Mouse (Mus musculus): ENCODE measurements around the gene Sco2. TPM values are rescaled to one million over a fixed set of nuclear protein-coding genes. Genes with fewer than 3 reads are reported as not detected.

The Sco2 gene
- total and polyA plus RNA-seq, 3 experiments: 34.6 to 58.9 TPM; not detected in 1

- H3K9me3 ChIP-seq (replicated peaks; ENCODE audit: insufficient read depth, low read length): no peaks in the 10 kb centered on the region
- no peaks in the 10 kb centered on the region for H3K27me3 ChIP-seq (ENCODE audit: control insufficient read depth in 1 of 2, insufficient read depth in 2 of 2, low read length in 2 of 2)
- no peak for TF ChIP-seq TAL1 (IDR thresholded peaks at IDR 0.05; ENCODE audit: low read length)
- no peak for TF ChIP-seq BHLHE40 (IDR thresholded peaks at IDR 0.05; ENCODE audit: borderline replicate concordance, low read depth, low read length)
- 0 out of 2 replicates have a peak, but pooled peaks have one; percentile 8 for TF ChIP-seq CHD1 (IDR thresholded peaks at IDR 0.05; ENCODE audit: low read depth, low read length)
- TF ChIP-seq CTCF (IDR thresholded peaks at IDR 0.05 in 2 of 3, conservative IDR thresholded peaks at IDR 0.05 in 1 of 3; ENCODE audit: control insufficient read depth in 1 of 3, insufficient read depth in 1 of 3, low read depth in 2 of 3, low read length in 3 of 3, poor library complexity in 1 of 3, severe bottlenecking in 1 of 3): no peak
- TF ChIP-seq EP300 (IDR thresholded peaks at IDR 0.05; ENCODE audit: low read depth in 1 of 2, low read length in 2 of 2): no peak
- TF ChIP-seq MAZ (IDR thresholded peaks at IDR 0.05; ENCODE audit: low read depth, low read length): peak; percentile 80; the same call in 1 of the 2 replicates
- TF ChIP-seq TCF12 (IDR thresholded peaks at IDR 0.05; ENCODE audit: low read depth, low read length): peak; percentile 62
- TF ChIP-seq MYC (IDR thresholded peaks at IDR 0.05; ENCODE audit: low read depth, low read length): no peak
- peak; percentile 90 for TF ChIP-seq HCFC1 (IDR thresholded peaks at IDR 0.05; ENCODE audit: low read depth, low read length)
- TF ChIP-seq USF1 (IDR thresholded peaks at IDR 0.05; ENCODE audit: low read depth, low read length): no peak
- TF ChIP-seq POLR2A (IDR thresholded peaks at IDR 0.05; ENCODE audit: control insufficient read depth in 1 of 2, insufficient read depth in 1 of 2, low read depth in 1 of 2, low read length in 2 of 2, poor library complexity in 1 of 2): peak; percentile 76 to 77
- no peak; the same call in none of the 2 replicates for TF ChIP-seq ETS1 (IDR thresholded peaks at IDR 0.05; ENCODE audit: low read depth, low read length)
- TF ChIP-seq E2F4 (IDR thresholded peaks at IDR 0.05; ENCODE audit: borderline replicate concordance, low read depth, low read length): peak; percentile 48; the same call in 1 of the 2 replicates
- TF ChIP-seq POLR2AphosphoS2 (IDR thresholded peaks at IDR 0.05; ENCODE audit: low read length): 0 out of 2 replicates have a peak, but pooled peaks have one; percentile 37
- peak; percentile 63; the same call in 1 of the 2 replicates for TF ChIP-seq KAT2A (conservative IDR thresholded peaks at IDR 0.05; ENCODE audit: low read depth, low read length)
- TF ChIP-seq NRF1 (IDR thresholded peaks at IDR 0.05; ENCODE audit: insufficient read depth, low read depth, low read length, poor library complexity, severe bottlenecking): no peak
- TF ChIP-seq GATA1 (IDR thresholded peaks at IDR 0.05; ENCODE audit: low read depth, low read length): no peak
- no peak for TF ChIP-seq MEF2A (IDR thresholded peaks at IDR 0.05; ENCODE audit: extremely low read depth, insufficient replicate concordance, low read depth, low read length, poor library complexity, severe bottlenecking)
- TF ChIP-seq USF2 (IDR thresholded peaks at IDR 0.05; ENCODE audit: borderline replicate concordance in 1 of 2, insufficient read depth in 1 of 2, low read depth in 1 of 2, low read length in 2 of 2): no peak
- no peak for TF ChIP-seq ZC3H11A (IDR thresholded peaks at IDR 0.05; ENCODE audit: low read depth, low read length)
- TF ChIP-seq ELF1 (IDR thresholded peaks at IDR 0.05; ENCODE audit: low read depth, low read length): peak; percentile 76
- TF ChIP-seq CHD2 (IDR thresholded peaks at IDR 0.05; ENCODE audit: low read length): no peak
- TF ChIP-seq RAD21 (IDR thresholded peaks at IDR 0.05; ENCODE audit: low read depth, low read length): no peak
- peak; percentile 68; the same call in 1 of the 2 replicates for TF ChIP-seq TBP (IDR thresholded peaks at IDR 0.05; ENCODE audit: low read depth, low read length)
- no peak for TF ChIP-seq MAFK (IDR thresholded peaks at IDR 0.05; ENCODE audit: borderline replicate concordance, low read depth, low read length)
- TF ChIP-seq NELFE (IDR thresholded peaks at IDR 0.05; ENCODE audit: low read depth, low read length): peak; percentile 73
- peak; percentile 19 for TF ChIP-seq ZMIZ1 (IDR thresholded peaks at IDR 0.05; ENCODE audit: low read depth, low read length)
- TF ChIP-seq GABPA (IDR thresholded peaks at IDR 0.05; ENCODE audit: low read depth, low read length): no peak
- TF ChIP-seq MAX (IDR thresholded peaks at IDR 0.05; ENCODE audit: low read length): no peak
- peak; percentile 23; the same call in 1 of the 2 replicates for TF ChIP-seq ZNF384 (IDR thresholded peaks at IDR 0.05; ENCODE audit: low read depth, low read length)
- no peak for TF ChIP-seq UBTF (IDR thresholded peaks at IDR 0.05; ENCODE audit: borderline replicate concordance, insufficient read depth, low read depth, low read length)
- TF ChIP-seq MXI1 (IDR thresholded peaks at IDR 0.05; ENCODE audit: low read depth, low read length): peak; percentile 79
- peak; percentile 89 for TF ChIP-seq SIN3A (IDR thresholded peaks at IDR 0.05; ENCODE audit: low read length)
- peak within 1 kb of the TSS; percentile 96 for H3K9ac ChIP-seq (ENCODE audit: control insufficient read depth, low read depth, low read length, poor library complexity, severe bottlenecking)
- peaks cover 21% of the 10 kb centered on the region in 2 experiments for H3K4me1 ChIP-seq (ENCODE audit: control insufficient read depth in 1 of 2, insufficient read depth in 2 of 2, low read length in 2 of 2)
- H3K4me3 ChIP-seq (ENCODE audit: control insufficient read depth in 1 of 2, insufficient read depth in 1 of 2, low read depth in 2 of 2, low read length in 2 of 2): peak within 1 kb of the TSS; percentile 91 to 97
- DNase-seq (ENCODE audit: low read depth, low spot score): peak; percentile 97
- peak within 1 kb of the TSS; percentile 89 for H3K27ac ChIP-seq (ENCODE audit: control insufficient read depth, low read depth, low read length)
- peaks cover 47% of the 10 kb centered on the region for H3K79me2 ChIP-seq (ENCODE audit: control insufficient read depth, insufficient read depth, low read length, poor library complexity)
- peaks cover under 1 to 28% of the 10 kb centered on the region in 2 experiments for H3K36me3 ChIP-seq (ENCODE audit: control insufficient read depth in 1 of 2, insufficient read depth in 2 of 2, low read length in 2 of 2)
Observed at GRCm38 (mm10) chr15:89355241-89356187, 18.1 kb downstream of the Sco2 start, which contains the start of the genes Lmf2 and Ncaph2. TSS of gene Lmf2 (minus strand) at chr15:89355659. TSS of gene Ncaph2 (plus strand) at chr15:89355719.
